ENCODE assay signal across 8 mouse cellular contexts in genomic region chr8:75083846-75084245, GRCm38 (mm10). TPM values are rescaled to one million over a fixed set of nuclear protein-coding genes. Genes with fewer than 3 reads are reported as not detected.
A peak's percentile ranks its signal among the peaks of the same experiment; 100 is the strongest.
DNase-seq lines count a peak whose midpoint lies in the region; ATAC-seq and TF ChIP-seq lines count a peak whose summit lies in the region.

No protein-coding gene starts in this region.

- 4% methylated on average over 17 of the region's 17 CpGs for WGBS in hindbrain, postnatal 0 days

- H3K4me1 ChIP-seq in hindbrain, postnatal 0 days (ENCODE audit: insufficient read depth, low read length): no peaks in the 10 kb centered on the region

- H3K9ac ChIP-seq in hindbrain, postnatal 0 days (replicated peaks; ENCODE audit: low read length): no peak overlapping the region

- H3K4me3 ChIP-seq in gastrocnemius, adult 2 months: peak overlapping the region; percentile 56
- H3K4me3 ChIP-seq in hindbrain, postnatal 0 days (ENCODE audit: low read length): peak overlapping the region; percentile 20
- peak overlapping the region; percentile 32; the same call in 1 of the 2 replicates for H3K4me3 ChIP-seq in left cerebral cortex, adult 2 months

- peak overlapping the region; percentile 77 for H3K27ac ChIP-seq in gastrocnemius, adult 2 months
- no peak overlapping the region for H3K27ac ChIP-seq in hindbrain, postnatal 0 days
- peak overlapping the region; percentile 10; the same call in 1 of the 2 replicates for H3K27ac ChIP-seq in left cerebral cortex, adult 2 months

- peak; percentile 98 for DNase-seq in WW6 (ENCODE audit: low read depth, low spot score)
- DNase-seq in gastrocnemius, adult 2 months: peak; percentile 97
- peak; percentile 94 for DNase-seq in hindbrain, postnatal 0 days (ENCODE audit: low spot score)
- DNase-seq in left cerebral cortex, adult 2 months (ENCODE audit: extremely low spot score in 1 of 2, low spot score in 2 of 2): peak; percentile 72 to 79
- DNase-seq in right cerebral cortex, adult 2 months (ENCODE audit: low spot score in 2 of 2): peak; percentile 77 to 84
- DNase-seq in urinary bladder, postnatal 14 days (ENCODE audit: low spot score): peak; percentile 95

- no peak for TF ChIP-seq CTCF in gastrocnemius, adult 2 months (IDR thresholded peaks at IDR 0.05)
- no peak for TF ChIP-seq CTCF in hindbrain, postnatal 0 days (IDR thresholded peaks at IDR 0.05; ENCODE audit: low read depth)
- no peak for TF ChIP-seq CTCF in left cerebral cortex, adult 2 months (IDR thresholded peaks at IDR 0.05)

- H3K36me3 ChIP-seq in hindbrain, postnatal 0 days (ENCODE audit: insufficient read depth, low read length): no peaks in the 10 kb centered on the region

- intact Hi-C loops in gastrocnemius, adult 2 months (cut with DNase I): no loop called here
- intact Hi-C loops in left cerebral cortex, adult 2 months (cut with DNase I): no loop called here

- H3K27me3 ChIP-seq in hindbrain, postnatal 0 days (ENCODE audit: insufficient read depth, low read length): no peaks in the 10 kb centered on the region

- peak overlapping the region; percentile 52 for H3K4me2 ChIP-seq in hindbrain, postnatal 0 days (ENCODE audit: low read depth, low read length)

- peak; percentile 81 for ATAC-seq in common myeloid progenitor, adult 5-6 weeks (replicated peaks; ENCODE audit: low read depth, poor library complexity, severe bottlenecking)
- ATAC-seq in hindbrain, postnatal 0 days: peak; percentile 95
- peak; percentile 77 for ATAC-seq in megakaryocyte, adult 5-6 weeks (ENCODE audit: poor library complexity, severe bottlenecking)

- H3K9me3 ChIP-seq in hindbrain, postnatal 0 days (ENCODE audit: low read length): no peaks in the 10 kb centered on the region

RNA-seq across cellular contexts. Expression of gene Hmox1, which starts 9.6 kb away (rescaled TPM):
- total RNA-seq in common myeloid progenitor, adult 5-6 weeks (2017): 2.4 and 4.8 TPM in 2 replicates
- 1 to 10 TPM; 5.8 to 7.4 TPM for total RNA-seq in gastrocnemius, adult 2 months (2021)
- 12.1 and 14.6 TPM in 2 replicates for total RNA-seq in hindbrain, postnatal 0 days (2014; rRNA removed)
- 16.2 and 21.3 TPM in 2 replicates for polyA plus RNA-seq in hindbrain, postnatal 0 days (2015; fragmentation: Nextera tagmentation; extraction: Ambion mirVana)
- 1 to 10 TPM; 3.9 to 5.2 TPM for total RNA-seq in left cerebral cortex, adult 2 months (2021)
- total RNA-seq in megakaryocyte, adult 5-6 weeks (2015): 25.4 and 27.1 TPM in 2 replicates
- 42.3 and 49.8 TPM in 2 replicates for total RNA-seq in megakaryocyte, adult 5-6 weeks (2017)

RNA-seq across cellular contexts. Expression of gene Mcm5, which starts 25.5 kb away (rescaled TPM):
- total RNA-seq in common myeloid progenitor, adult 5-6 weeks (2017): 262 and 325 TPM in 2 replicates
- 1 to 10 TPM in 1 of 2 experiments, under 1 TPM in 1; 0.89 to 1.1 TPM for total RNA-seq in gastrocnemius, adult 2 months (2021)
- total RNA-seq in hindbrain, postnatal 0 days (2014; rRNA removed): 41.0 and 43.0 TPM in 2 replicates
- polyA plus RNA-seq in hindbrain, postnatal 0 days (2015; fragmentation: Nextera tagmentation; extraction: Ambion mirVana): 27.7 and 28.4 TPM in 2 replicates
- 1 to 10 TPM; 7.4 to 7.6 TPM for total RNA-seq in left cerebral cortex, adult 2 months (2021)
- 45.9 and 46.5 TPM in 2 replicates for total RNA-seq in megakaryocyte, adult 5-6 weeks (2015)
- total RNA-seq in megakaryocyte, adult 5-6 weeks (2017): 210 and 212 TPM in 2 replicates

RNA-seq across cellular contexts. Expression of gene Tom1, which starts 50.3 kb away (rescaled TPM):
- 7.7 and 8.6 TPM in 2 replicates for total RNA-seq in common myeloid progenitor, adult 5-6 weeks (2017)
- total RNA-seq in gastrocnemius, adult 2 months (2021): 10 to 100 TPM; 45.9 to 49.7 TPM
- total RNA-seq in hindbrain, postnatal 0 days (2014; rRNA removed): 45.9 and 55.0 TPM in 2 replicates
- 48.2 and 49.2 TPM in 2 replicates for polyA plus RNA-seq in hindbrain, postnatal 0 days (2015; fragmentation: Nextera tagmentation; extraction: Ambion mirVana)
- total RNA-seq in left cerebral cortex, adult 2 months (2021): 10 to 100 TPM; 31.4 to 42.2 TPM
- total RNA-seq in megakaryocyte, adult 5-6 weeks (2015): 53.1 and 60.1 TPM in 2 replicates
- 46.6 and 60.7 TPM in 2 replicates for total RNA-seq in megakaryocyte, adult 5-6 weeks (2017)

Comparison
In these comparisons a context has a peak if more than half of its experiments do, and no peak if none do; other contexts are left out.
1. RNA of gene Mcm5, which starts 25.5 kb away (total RNA-seq): 262 to 325 TPM in common myeloid progenitor, adult 5-6 weeks, 45.9 to 212 TPM in megakaryocyte, adult 5-6 weeks, 41.0 to 43.0 TPM in hindbrain, postnatal 0 days and 7.4 to 7.6 TPM in left cerebral cortex, adult 2 months; 0.89 to 1.1 TPM in gastrocnemius, adult 2 months; every median in the first group is over 4 times any median in the second.
2. Peak in every context shown above with its lines, with median percentiles within 50 percentile points of each other: DNase-seq, ATAC-seq and H3K4me3 ChIP-seq.